Mouse (Mus musculus) c-Kit-negative CD71-positive TER-119-positive erythroid progenitor cells, embryonic 14.5 days (primary cell): Measurements from ENCODE around the gene Larp1.
A peak's percentile ranks its signal among the peaks of the same experiment; 100 is the strongest.
"Not testable (repeated sequence)": the region's sequence is repeated elsewhere in the genome, so short reads cannot be mapped to it uniquely, and the experiment has no call there.

ENCODE experiments used
- DNase-seq: peaks from one replicate; pipeline ENCODE4 v3.0.0-alpha.2; 2013; ENCODE audit warnings: low read depth, low spot score

Gene Larp1

GRCm38 (mm10) chr11:58097621-58098365 lies 88.9 kb downstream of the Larp1 start:
- no peak for DNase-seq

GRCm38 (mm10) chr11:58098366-58098720 lies 89.5 kb downstream of the Larp1 start:
- DNase-seq, result not testable (repeated sequence)

- no peak for DNase-seq
Measured at GRCm38 (mm10) chr11:58100006-58100405, 91.1 kb downstream of the Larp1 start.

GRCm38 (mm10) chr11:58101194-58101720 lies 92.4 kb downstream of the Larp1 start:
- no peak for DNase-seq

GRCm38 (mm10) chr11:58102146-58102545 lies 93.3 kb downstream of the Larp1 start:
- no peak for DNase-seq

- DNase-seq, result no peak
Measured at GRCm38 (mm10) chr11:58102581-58103343, 93.9 kb downstream of the Larp1 start.

GRCm38 (mm10) chr11:58103344-58103653 lies 94.4 kb downstream of the Larp1 start:
- no peak for DNase-seq

- DNase-seq, result peak; percentile 96
Measured at GRCm38 (mm10) chr11:58103697-58104306, 94.9 kb downstream of the Larp1 start, which contains the start of gene Cnot8. Cnot8 (plus strand) TSS chr11:58104153.

- DNase-seq, result peak; percentile 24
Measured at GRCm38 (mm10) chr11:58104351-58104791, 95.5 kb downstream of the Larp1 start.

GRCm38 (mm10) chr11:58107009-58107408 lies 98.1 kb downstream of the Larp1 start:
- DNase-seq, result no peak

- no peak for DNase-seq
Measured at GRCm38 (mm10) chr11:58107664-58108337, 98.9 kb downstream of the Larp1 start.
